Mouse (Mus musculus) forebrain, embryonic 14.5 days (tissue): ENCODE measurements at regions not wholly inside any gene's neighbourhood (a gene's known extent, or its start where the extent isn't known, plus 50 kb on each side); places are given as distances from the start of the nearest gene placed in this dataset.

Experiments used
- ATAC-seq: fragments of 200-750 bp; cut with Nextera tagmentation; 2 replicates; pipeline ENCODE4 v1.8.0; 2017; ENCODE audit warnings: mild to moderate bottlenecking, moderate library complexity
- DNase-seq: peaks from one replicate; pipeline ENCODE4 v3.0.0-alpha.2; 2015; ENCODE audit warnings: low spot score
- H3K27ac ChIP-seq: fragments of 300-500 bp; sonication (generic); 2 replicates; pipeline ENCODE4 v1.5.1; 2014; ENCODE audit warnings: low read depth, mild to moderate bottlenecking, control low read depth, low read length, moderate library complexity
- H3K27me3 ChIP-seq: fragments of 300-500 bp; sonication (generic); replicated peaks from 2 replicates; pipeline ENCODE4 v1.6.1; 2014; ENCODE audit warnings: low read length, control low read depth, mixed read lengths; ENCODE audit not compliant: control insufficient read depth, insufficient read depth
- H3K36me3 ChIP-seq: fragments of 300-500 bp; sonication (generic); 2 replicates; pipeline ENCODE4 v1.6.1; 2014; ENCODE audit warnings: low read length, control low read depth; ENCODE audit not compliant: control insufficient read depth, insufficient read depth
- H3K4me1 ChIP-seq: fragments of 300-500 bp; sonication (generic); 2 replicates; pipeline ENCODE4 v1.6.1; 2014; ENCODE audit warnings: antibody characterized with exemption, low read length, control low read depth; ENCODE audit not compliant: control insufficient read depth, insufficient read depth
- H3K4me2 ChIP-seq: fragments of 300-500 bp; sonication (generic); 2 replicates; pipeline ENCODE4 v1.6.1; 2014; ENCODE audit warnings: mild to moderate bottlenecking, control low read depth, low read length
- H3K4me3 ChIP-seq: fragments of 300-500 bp; sonication (generic); 2 replicates; pipeline ENCODE4 v1.5.1; 2014; ENCODE audit warnings: low read depth, low read length, control low read depth
- H3K9ac ChIP-seq: fragments of 300-500 bp; sonication (generic); 2 replicates; pipeline ENCODE4 v1.6.1; 2014; ENCODE audit warnings: mild to moderate bottlenecking, low read length, control low read depth, moderate library complexity
- H3K9me3 ChIP-seq: fragments of 300-500 bp; sonication (generic); replicated peaks from 2 replicates; pipeline ENCODE4 v1.6.1; 2016; ENCODE audit warnings: low read length, control low read depth, mixed read lengths; ENCODE audit not compliant: control insufficient read depth
- WGBS: fragments of 180-500 bp; shearing (Covaris S2); extraction: QIAGEN DNeasy Blood & Tissue Kit; methylation state at CpG from one replicate; pipeline ENCODE4 v1.1.7; 2014; 5-methylcytosine and 5-hydroxymethylcytosine counted together

DNA sequence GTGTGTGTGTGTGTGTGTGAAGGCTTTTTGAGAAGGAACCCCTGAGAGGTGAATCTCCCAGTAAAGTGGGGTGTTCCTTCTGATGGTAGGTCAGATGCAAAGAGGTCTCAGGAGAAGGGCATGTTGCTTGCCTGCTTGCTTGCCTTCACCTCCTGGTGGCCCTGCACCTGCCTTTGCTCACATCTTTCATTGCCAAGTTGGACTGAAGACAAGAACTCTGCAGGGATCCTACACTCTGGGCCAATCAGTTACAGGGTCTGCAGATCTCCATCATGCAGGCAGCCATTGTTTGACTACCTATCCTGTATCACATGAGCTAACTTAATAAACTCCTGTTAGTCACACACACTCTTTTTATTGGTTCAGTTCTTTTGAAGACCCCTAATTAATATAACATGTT lies 148.4 kb downstream of the Sox11 start:
- Histone ChIP-seq H3K4me2 (no peak overlapping the region), H3K9ac (no peak overlapping the region), H3K4me1 (peaks cover 4% of the 10 kb centered on the region; the same call in 1 of the 2 replicates), H3K4me3 (no peak overlapping the region), H3K9me3 (no peaks in the 10 kb centered on the region), H3K27ac (no peak overlapping the region), H3K36me3 (no peaks in the 10 kb centered on the region), H3K27me3 (no peaks in the 10 kb centered on the region)
- no peak for ATAC-seq
- DNase-seq = no peak

- Histone ChIP-seq H3K27ac (no peak overlapping the region), H3K9ac (no peak overlapping the region), H3K9me3 (no peaks in the 10 kb centered on the region), H3K4me3 (no peak overlapping the region), H3K36me3 (no peaks in the 10 kb centered on the region), H3K4me2 (no peak overlapping the region), H3K27me3 (no peaks in the 10 kb centered on the region), H3K4me1 (peaks cover 4% of the 10 kb centered on the region; the same call in 1 of the 2 replicates)
- WGBS = 53% methylated on average over 6 of the region's 6 CpGs
- DNase-seq (peak; percentile 50), ATAC-seq (no peak)
Measured at GRCm38 (mm10) chr12:27191916-27192315, 150.5 kb downstream of the Sox11 start.

DNA sequence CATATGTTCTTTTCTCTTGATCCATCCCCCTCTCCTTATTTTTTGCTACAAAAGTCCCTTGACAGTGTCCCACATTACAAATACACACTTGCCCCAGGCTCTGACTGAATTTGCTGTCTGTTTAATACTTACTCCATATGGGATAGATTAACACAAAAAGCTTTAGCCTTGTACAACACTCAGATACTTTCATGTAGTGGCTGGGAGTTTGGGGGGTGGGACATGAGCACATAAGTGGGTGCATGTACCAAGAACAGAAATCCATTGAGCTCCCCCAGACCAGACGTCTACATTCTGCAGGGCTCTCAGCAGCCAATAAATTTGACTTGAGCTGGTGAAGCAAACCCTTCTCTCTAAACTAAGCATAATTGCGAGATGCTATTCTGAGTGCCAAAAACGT lies 154.9 kb downstream of the Sox11 start:
- DNase-seq = no peak

GRCm38 (mm10) chr12:27182397-27183375 lies 159.7 kb downstream of the Sox11 start:
- Histone ChIP-seq H3K9me3 (no peaks in the 10 kb centered on the region), H3K4me3 (no peak overlapping the region), H3K36me3 (no peaks in the 10 kb centered on the region), H3K27me3 (no peaks in the 10 kb centered on the region), H3K4me1 (peaks cover 9% of the 10 kb centered on the region; the same call in 1 of the 2 replicates), H3K4me2 (no peak overlapping the region), H3K27ac (peak overlapping the region; percentile 39; the same call in 1 of the 2 replicates), H3K9ac (no peak overlapping the region; the same call in 1 of the 2 replicates)
- peak; percentile 39 for DNase-seq
- 62% methylated on average over 5 of the region's 5 CpGs for WGBS
- peak; percentile 46; the same call in 1 of the 2 replicates for ATAC-seq

More for the DNA sequence above, 154.9 kb downstream of the Sox11 start:
- no peak for ATAC-seq
- no peak overlapping the region for H3K4me2 ChIP-seq
- H3K9ac ChIP-seq = no peak overlapping the region
- peaks cover 10% of the 10 kb centered on the region; the same call in 1 of the 2 replicates for H3K4me1 ChIP-seq
- H3K27me3 ChIP-seq = no peaks in the 10 kb centered on the region
- H3K36me3 ChIP-seq = no peaks in the 10 kb centered on the region
- WGBS = 83% methylated on average over 3 of the region's 3 CpGs
- H3K4me3 ChIP-seq = no peak overlapping the region
- H3K9me3 ChIP-seq = no peaks in the 10 kb centered on the region
- no peak overlapping the region for H3K27ac ChIP-seq

- no peak overlapping the region for H3K4me3 ChIP-seq
- H3K9me3 ChIP-seq = no peaks in the 10 kb centered on the region
- no peak for DNase-seq
- no peak overlapping the region for H3K4me2 ChIP-seq
- no peaks in the 10 kb centered on the region for H3K4me1 ChIP-seq
- H3K9ac ChIP-seq = no peak overlapping the region
- no peaks in the 10 kb centered on the region for H3K27me3 ChIP-seq
- H3K36me3 ChIP-seq = no peaks in the 10 kb centered on the region
- ATAC-seq = no peak
- H3K27ac ChIP-seq = no peak overlapping the region
- 92% methylated on average over 4 of the region's 4 CpGs for WGBS
Measured at GRCm38 (mm10) chr12:27173561-27173960, 168.8 kb downstream of the Sox11 start.

- Histone ChIP-seq H3K27ac (no peak overlapping the region), H3K9ac (no peak overlapping the region), H3K9me3 (no peaks in the 10 kb centered on the region), H3K4me2 (no peak overlapping the region), H3K36me3 (no peaks in the 10 kb centered on the region), H3K4me3 (no peak overlapping the region), H3K27me3 (no peaks in the 10 kb centered on the region), H3K4me1 (no peaks in the 10 kb centered on the region)
- DNase-seq (no peak), ATAC-seq (no peak)
- 88% methylated on average over 4 of the region's 4 CpGs for WGBS
Measured at GRCm38 (mm10) chr12:27173151-27173550, 169.2 kb downstream of the Sox11 start.

DNA sequence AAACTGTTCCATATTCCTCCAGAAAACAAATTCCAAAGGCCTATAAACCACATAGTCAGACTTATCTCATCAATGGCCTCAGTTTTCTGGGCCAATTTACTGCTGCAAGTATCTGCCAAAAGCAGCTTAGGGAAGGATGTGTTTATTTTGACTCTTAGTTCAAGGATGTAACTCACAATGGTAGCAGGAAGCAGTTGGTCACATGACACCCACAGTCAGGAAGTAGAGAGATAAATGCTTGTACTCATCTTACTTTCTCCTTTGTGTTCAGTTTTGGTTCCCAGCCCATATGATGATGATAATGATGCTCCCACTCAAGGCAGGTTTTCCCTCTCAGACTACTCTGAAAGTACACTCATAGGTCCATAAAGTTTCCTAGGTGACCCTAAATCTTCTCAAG lies 170.8 kb downstream of the Sox11 start:
- no peak overlapping the region for H3K4me2 ChIP-seq
- H3K4me3 ChIP-seq = no peak overlapping the region
- no peak overlapping the region for H3K9ac ChIP-seq
- H3K9me3 ChIP-seq = no peaks in the 10 kb centered on the region
- DNase-seq (no peak), ATAC-seq (no peak)
- H3K27me3 ChIP-seq = no peaks in the 10 kb centered on the region
- H3K4me1 ChIP-seq = no peaks in the 10 kb centered on the region
- H3K36me3 ChIP-seq = no peaks in the 10 kb centered on the region
- H3K27ac ChIP-seq = no peak overlapping the region

GRCm38 (mm10) chr12:27164920-27165504 lies 177.4 kb downstream of the Sox11 start:
- H3K4me1 ChIP-seq = no peaks in the 10 kb centered on the region
- WGBS = 93% methylated on average over 4 of the region's 4 CpGs
- no peak overlapping the region for H3K4me3 ChIP-seq
- no peak for DNase-seq
- no peak overlapping the region for H3K9ac ChIP-seq
- no peak overlapping the region for H3K27ac ChIP-seq
- H3K4me2 ChIP-seq = no peak overlapping the region
- no peaks in the 10 kb centered on the region for H3K36me3 ChIP-seq
- no peaks in the 10 kb centered on the region for H3K9me3 ChIP-seq
- H3K27me3 ChIP-seq = no peaks in the 10 kb centered on the region
- ATAC-seq = no peak
